Mouse (Mus musculus) layer of hippocampus, adult 11-12 months (tissue): Measurements from ENCODE around the gene Trmt2a.

Experiments
- DNase-seq: peaks from one replicate; pipeline ENCODE4 v3.0.0; 2022; ENCODE audit warnings: low spot score

The Trmt2a gene

DNA sequence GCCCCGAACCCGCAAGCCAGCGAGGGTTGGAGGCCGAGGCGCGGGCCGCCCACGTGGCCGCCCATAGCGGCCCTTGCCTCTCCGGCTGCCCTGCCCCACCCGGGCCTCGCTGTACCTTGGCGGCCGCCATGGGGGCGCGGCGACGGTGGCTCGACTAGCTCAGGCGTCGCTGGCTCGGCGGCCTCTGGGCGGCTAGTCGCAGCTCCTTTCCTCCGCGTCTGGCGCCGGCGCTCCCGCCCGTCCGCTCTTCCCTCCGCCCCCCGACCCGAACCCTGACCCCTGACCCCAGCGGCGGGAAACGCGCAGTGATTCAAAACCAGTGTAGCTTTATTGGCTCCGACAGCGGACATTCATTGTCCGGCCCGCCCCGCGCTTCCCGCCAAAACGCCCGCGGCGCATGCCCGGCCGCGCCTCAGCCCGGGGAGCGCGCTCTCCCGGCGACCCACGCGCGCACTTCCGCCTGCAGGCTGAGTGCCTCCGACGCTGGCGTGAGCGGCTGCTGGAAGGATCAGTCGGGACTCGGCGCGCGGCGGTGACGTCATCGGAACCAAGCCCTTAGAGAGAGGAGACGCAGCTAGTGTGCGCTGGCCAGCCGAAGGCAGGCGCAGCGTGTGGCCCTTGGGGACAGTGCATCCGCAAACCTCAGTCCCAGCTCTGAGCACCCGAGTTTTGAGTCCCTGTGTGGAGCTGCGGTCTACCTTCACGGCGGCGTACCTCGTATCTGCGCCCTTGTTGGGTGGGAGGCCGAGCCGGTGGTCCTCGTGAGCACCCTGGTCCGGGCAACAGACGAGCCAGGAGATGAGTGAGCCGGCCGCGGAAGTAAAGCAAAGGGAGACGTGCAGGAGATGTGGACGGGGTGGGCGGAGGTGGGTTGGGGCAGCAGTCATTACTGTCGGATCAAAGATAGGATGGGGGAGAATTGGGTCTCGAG lies at the start of gene Trmt2a, which contains the start of gene Ranbp1:
TSS of gene Trmt2a (plus strand) at position 247 of the 931 bp plus-strand sequence.
TSS of gene Ranbp1 (minus strand) at position 300 of the 931 bp plus-strand sequence.
- peak; percentile 99 for DNase-seq

DNA sequence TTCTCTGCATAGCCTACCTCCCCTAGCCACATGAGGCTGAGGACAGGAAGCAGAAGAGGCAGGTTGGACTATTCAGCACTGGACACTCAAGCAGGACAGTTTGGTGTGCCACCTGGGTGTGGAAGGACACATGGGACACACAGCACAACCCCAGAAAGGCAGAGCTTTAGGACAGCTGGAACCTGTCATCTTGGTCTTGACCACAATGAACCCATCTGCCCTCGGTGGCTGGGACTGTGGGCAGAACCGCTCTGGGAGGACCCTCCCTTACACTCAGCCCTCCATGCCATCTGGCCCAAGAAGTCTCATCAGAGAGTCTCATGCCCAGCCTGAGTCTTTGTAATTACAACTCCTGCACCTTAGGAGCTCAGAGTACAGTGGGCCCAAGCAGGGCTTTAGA lies 48.4 kb upstream of the Trmt2a start:
- DNase-seq: no peak

- DNase-seq: no peak
These were observed 46.9 kb upstream of the Trmt2a start for GRCm38 (mm10) chr16:18201620-18202019.

GRCm38 (mm10) chr16:18202061-18202460 lies 46.4 kb upstream of the Trmt2a start:
- DNase-seq: no peak

GRCm38 (mm10) chr16:18203430-18204091 lies 44.9 kb upstream of the Trmt2a start:
- DNase-seq: no peak

GRCm38 (mm10) chr16:18210701-18211416 lies 37.6 kb upstream of the Trmt2a start:
- peak; percentile 88 for DNase-seq

DNA sequence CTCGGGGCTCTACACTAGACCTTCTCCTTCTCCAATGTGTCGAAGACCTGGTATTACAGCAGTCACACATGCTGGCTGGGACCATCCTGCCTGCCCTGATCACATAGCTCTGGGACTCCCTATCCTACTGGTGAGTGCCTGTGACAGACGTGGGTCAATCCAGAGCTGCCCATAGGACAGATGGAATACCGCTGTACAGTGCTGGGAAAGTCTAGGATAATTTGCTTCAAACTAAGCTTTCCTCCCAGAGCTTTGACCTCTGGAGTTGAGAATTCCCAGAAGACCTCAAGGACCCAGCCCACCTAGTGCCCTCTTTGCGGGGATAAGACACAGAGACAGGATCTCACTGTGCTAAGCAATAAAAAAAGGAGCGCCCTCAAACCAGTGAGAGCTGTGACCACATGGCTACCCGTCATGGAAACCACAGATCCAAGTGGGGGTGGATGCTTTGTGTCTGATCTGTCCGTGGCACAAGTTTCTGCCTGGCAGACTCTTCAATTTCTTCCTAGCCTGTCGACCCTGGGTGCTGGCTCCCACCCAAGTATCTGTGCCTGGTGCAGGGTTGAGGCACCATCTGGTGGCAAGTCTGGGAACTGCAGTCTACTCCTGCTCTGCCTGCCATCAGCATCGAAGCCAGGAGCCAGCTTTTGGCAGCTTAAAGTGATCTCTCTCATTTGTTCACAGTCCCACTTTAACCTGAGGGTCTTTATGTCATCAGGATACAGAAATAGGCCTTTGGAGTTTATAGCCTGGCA lies 36.9 kb upstream of the Trmt2a start:
- peak; percentile 95 for DNase-seq

GRCm38 (mm10) chr16:18213689-18214088 lies 34.8 kb upstream of the Trmt2a start:
- peak; percentile 72 for DNase-seq

DNA sequence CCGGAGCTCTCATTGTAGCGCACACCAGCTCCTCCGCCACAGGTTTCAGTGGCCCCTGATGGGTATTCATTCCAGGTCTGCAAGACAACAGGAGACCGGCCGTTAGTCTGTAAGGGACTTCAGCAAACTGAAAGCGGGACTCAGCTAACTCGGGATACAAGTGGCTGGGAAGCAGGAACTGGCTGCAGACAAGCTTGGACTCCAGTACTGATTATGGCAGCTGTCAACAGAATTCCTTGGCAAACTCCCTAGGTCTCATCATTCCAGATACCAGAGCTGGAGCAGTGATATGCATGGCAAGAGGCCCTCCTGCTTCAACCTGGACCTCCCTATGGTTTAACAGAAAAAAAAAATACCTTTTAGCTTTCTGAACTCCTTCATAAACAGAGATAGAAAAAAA lies 33.6 kb upstream of the Trmt2a start:
- no peak for DNase-seq

DNA sequence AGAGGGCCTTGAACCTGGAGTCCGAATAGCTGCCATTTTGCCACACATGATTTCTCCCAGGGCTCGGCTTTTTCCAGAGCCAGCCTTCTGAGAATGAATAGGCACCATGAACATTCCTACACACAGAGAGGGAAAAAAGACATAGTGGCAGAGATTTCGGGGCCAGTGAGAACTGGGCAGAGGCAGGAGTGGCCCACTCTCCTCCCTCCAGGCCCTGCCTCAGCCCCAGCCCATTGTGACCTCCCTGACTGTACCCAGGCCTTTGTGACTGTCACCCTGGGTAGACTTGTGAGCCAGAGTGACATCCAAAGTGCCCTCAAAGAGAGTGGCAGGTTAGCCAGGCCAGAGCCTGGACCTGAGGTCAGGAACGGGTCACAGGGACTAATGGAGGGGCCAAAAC lies 30.9 kb upstream of the Trmt2a start, which contains the start of gene Ccdc188:
TSS of gene Ccdc188 (plus strand) at position 301 of the 400 bp plus-strand sequence.
- no peak for DNase-seq

DNA sequence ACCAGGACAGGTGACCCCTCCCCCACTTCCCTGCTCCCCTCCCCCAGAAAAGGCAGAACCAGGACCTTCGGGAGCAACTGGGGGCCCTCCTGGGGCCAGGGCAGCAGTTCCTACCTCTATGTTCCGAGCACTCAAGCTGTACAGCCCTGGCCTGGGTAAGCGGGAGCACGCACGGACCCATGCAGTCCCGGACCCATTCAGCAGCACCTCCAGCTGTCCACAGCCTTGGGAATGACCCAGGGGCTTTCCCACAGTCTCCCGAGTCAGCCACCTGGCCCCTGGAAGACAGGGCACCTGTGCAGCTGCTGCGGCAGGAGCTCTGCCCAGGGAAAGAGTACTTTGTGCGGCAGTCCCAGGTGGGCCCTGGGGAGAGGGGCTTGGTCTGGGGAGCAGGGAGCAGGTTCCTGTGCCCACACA lies 29.9 kb upstream of the Trmt2a start:
- DNase-seq: no peak

DNA sequence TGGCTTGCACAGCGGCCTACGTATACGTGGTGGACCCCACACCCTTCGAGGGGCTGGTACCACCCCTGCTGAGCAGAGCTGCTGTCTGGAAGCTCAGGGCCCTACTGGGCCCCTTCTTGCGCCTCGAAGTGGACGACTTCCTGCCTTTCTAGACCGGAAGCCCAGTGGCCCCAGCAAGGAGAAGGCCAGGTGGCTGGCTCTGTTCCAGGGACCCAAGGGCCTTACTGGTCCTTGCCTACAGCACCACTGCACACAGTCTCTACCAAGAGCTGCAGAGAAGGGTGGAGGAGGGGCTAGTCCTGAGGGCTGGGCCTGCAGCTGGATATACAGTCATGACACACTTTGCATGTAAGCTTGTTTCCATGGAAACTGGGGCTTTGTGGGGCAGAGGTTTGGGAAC lies 28.5 kb upstream of the Trmt2a start:
- no peak for DNase-seq

DNA sequence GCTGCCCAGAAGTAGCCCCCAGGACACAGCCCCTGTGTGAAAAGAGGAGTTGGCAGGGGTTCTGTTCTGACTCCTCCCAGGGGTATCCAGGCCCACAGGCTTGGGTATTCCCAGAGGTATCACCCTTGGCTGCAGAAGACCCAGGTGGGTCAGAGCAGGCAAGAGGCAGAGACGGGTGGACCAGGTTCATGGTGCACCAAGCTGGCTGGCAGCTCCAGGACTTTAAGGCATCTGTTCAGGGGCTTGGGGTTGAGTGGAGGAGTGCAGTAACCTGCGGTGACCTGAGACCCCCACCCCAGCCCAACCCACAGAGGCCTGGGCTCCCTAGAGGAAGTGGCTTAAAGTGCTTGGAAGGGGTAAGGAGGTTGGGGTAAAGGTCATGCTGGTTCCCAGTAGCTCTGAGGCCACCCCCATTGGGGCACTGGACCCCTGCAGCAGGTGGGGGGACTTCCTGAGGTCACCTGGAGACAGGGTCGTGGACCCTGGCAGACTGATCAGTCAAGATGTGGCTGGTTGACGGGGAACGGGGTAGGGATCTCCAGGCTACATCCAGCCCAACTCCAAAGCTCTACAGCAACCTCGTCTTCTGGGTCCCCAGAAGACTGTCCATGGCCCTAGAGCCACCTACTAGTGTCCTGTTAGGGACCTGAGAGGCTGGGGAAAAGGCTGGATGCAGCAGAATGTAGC lies 27.5 kb upstream of the Trmt2a start:
- no peak for DNase-seq

GRCm38 (mm10) chr16:18221543-18221898 lies 27.0 kb upstream of the Trmt2a start:
- no peak for DNase-seq

DNA sequence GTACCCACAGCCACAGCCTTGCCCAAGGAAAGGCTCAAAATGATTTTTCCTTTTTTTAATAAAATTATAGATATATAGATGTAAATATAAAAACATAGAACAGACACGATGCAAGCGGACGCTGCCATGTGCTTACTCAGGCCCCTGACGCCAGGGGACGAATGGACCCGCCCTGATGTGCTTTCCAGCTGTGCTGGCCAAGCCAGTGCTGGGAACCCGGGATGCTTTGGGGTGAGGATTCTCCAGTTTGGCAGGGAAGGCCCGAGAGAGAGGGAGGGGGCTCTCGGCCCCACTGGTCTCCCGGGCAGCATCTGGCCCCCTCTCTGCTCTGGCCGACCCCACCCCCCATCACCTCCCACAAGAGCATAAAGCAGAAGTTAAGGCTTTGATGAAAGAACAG lies 26.3 kb upstream of the Trmt2a start:
- no peak for DNase-seq

- DNase-seq: no peak
These were observed 21.3 kb upstream of the Trmt2a start for GRCm38 (mm10) chr16:18227187-18227586.

DNA sequence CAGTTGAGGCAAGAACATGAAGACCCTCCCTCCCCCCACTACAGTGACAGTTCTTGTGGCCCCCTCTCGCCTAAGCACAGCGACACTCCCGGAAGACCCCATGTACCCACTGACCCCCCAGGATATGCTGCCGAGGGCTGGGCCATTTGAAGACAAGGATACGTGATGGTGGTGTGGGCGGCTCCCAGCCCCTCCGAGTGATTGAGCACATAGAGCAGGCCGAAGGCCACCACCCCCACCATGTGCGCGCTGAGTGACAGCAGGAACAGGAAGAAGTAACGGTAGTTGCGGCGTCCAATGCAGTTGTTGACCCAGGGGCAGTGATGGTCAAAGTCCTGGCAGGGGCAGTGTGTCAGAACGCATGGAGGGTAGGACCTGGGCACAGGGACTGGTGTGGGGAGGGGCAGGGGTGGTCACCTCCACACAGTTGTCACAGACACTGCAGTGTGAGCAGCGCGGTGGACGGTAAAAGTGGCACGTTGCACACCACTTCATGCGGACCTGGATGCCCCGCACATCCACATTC lies 20.5 kb upstream of the Trmt2a start:
- DNase-seq: no peak

DNA sequence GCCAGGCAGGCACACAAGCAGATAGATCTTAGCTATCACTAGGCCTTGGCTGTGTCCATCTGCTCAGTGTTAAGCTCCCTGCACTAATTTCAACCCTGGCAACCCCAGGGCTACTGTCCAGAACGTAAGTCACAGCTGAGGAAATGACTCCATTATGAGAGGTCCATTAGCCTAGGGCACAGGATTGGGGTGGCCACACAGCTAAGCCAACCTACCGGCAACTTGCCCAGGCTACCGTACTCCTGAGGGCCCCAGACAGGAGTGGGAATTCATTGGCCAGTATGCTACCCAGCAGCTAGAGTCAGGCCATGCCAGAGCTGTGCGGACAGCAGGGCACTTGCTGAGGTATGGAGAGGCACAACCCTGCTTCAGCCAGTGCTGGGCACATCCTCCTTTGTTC lies 19.6 kb upstream of the Trmt2a start:
- no peak for DNase-seq

- peak; percentile 87 for DNase-seq
These were observed 18.9 kb upstream of the Trmt2a start for GRCm38 (mm10) chr16:18229622-18230021.

DNA sequence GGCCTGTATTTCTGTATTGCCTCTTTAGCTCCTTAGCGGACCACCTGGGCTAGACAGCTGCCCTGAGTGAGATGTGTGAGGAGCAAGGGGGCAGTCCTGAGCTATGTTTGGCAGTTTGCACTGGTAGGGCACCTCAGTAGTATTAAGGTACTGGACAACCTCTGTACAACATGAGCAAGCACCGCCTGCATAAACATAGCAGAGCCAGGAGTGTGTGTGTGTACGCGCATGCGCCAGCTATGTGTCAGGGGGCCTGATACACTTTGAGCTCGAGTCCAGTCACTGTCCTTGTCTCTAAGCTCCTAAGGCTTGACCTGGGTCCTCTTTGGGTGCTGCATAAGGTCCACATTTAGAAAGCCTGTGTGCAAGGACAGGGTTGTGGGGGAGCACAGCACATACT lies 17.9 kb upstream of the Trmt2a start:
- no peak for DNase-seq

- no peak for DNase-seq
These were observed 17.4 kb upstream of the Trmt2a start for GRCm38 (mm10) chr16:18231047-18231446.
